Mouse (Mus musculus) adrenal gland, postnatal 14 days (tissue): ENCODE data around the gene Slc16a11. TPM values are rescaled to one million over a fixed set of nuclear protein-coding genes. Genes with fewer than 3 reads are reported as not detected.
A peak's percentile ranks its signal among the peaks of the same experiment; 100 is the strongest.

ENCODE experiments used
- DNase-seq: peaks from one replicate; pipeline ENCODE4 v3.0.0; 2021; ENCODE audit warnings: mixed read lengths
- total RNA-seq: library from RNA; stranded (reverse); gene quantifications from 2 replicates; pipeline ENCODE4 v1.2.3, GENCODE M21; 2021

Slc16a11 gene
- total RNA-seq, 1 experiment from 2014 or later, result 0.96 TPM

- no peak for DNase-seq
These were observed 12.4 kb upstream of the Slc16a11 start for GRCm38 (mm10) chr11:70200036-70200608.

- DNase-seq, result peak; percentile 92
These were observed 10.9 kb upstream of the Slc16a11 start for GRCm38 (mm10) chr11:70201691-70202090.

GRCm38 (mm10) chr11:70206801-70207200, 5.8 kb upstream of the Slc16a11 start:
- DNase-seq, result peak; percentile 40

GRCm38 (mm10) chr11:70207283-70207682, 5.3 kb upstream of the Slc16a11 start:
- DNase-seq, result no peak

- no peak for DNase-seq
These were observed 3.7 kb upstream of the Slc16a11 start for GRCm38 (mm10) chr11:70208778-70209388.

GRCm38 (mm10) chr11:70210681-70211080, 1.9 kb upstream of the Slc16a11 start:
- no peak for DNase-seq

GRCm38 (mm10) chr11:70211972-70212371, 580 bp upstream of the Slc16a11 start:
- no peak for DNase-seq

- peak; percentile 84 for DNase-seq
These were observed 344 bp downstream of the Slc16a11 start for GRCm38 (mm10) chr11:70212896-70213295.

- DNase-seq, result no peak
These were observed 1.2 kb downstream of the Slc16a11 start for GRCm38 (mm10) chr11:70213736-70214135.

GRCm38 (mm10) chr11:70214191-70214855, 1.8 kb downstream of the Slc16a11 start:
- DNase-seq, result peak; percentile 59

GRCm38 (mm10) chr11:70214856-70215209, 2.3 kb downstream of the Slc16a11 start:
- no peak for DNase-seq

GRCm38 (mm10) chr11:70215301-70215700, 2.7 kb downstream of the Slc16a11 start:
- DNase-seq, result peak; percentile 19

- DNase-seq, result no peak
These were observed 3.6 kb downstream of the Slc16a11 start for GRCm38 (mm10) chr11:70216103-70216502.

GRCm38 (mm10) chr11:70218039-70218438, 5.5 kb downstream of the Slc16a11 start:
- no peak for DNase-seq

GRCm38 (mm10) chr11:70218741-70219470, 6.4 kb downstream of the Slc16a11 start:
- DNase-seq, result peak; percentile 54

GRCm38 (mm10) chr11:70219873-70220272, 7.3 kb downstream of the Slc16a11 start:
- DNase-seq, result no peak

GRCm38 (mm10) chr11:70220323-70220722, 7.8 kb downstream of the Slc16a11 start:
- no peak for DNase-seq

- DNase-seq, result peak; percentile 97
These were observed 8.4 kb downstream of the Slc16a11 start, which contains the start of gene Slc16a13 for GRCm38 (mm10) chr11:70220731-70221602. Gene Slc16a13, minus strand, starts transcription at chr11:70221064.

- DNase-seq, result peak; percentile 39
These were observed 9.3 kb downstream of the Slc16a11 start for GRCm38 (mm10) chr11:70221603-70222500.

- peak; percentile 54 for DNase-seq
These were observed 11.2 kb downstream of the Slc16a11 start for GRCm38 (mm10) chr11:70223724-70224123.
